Mouse (Mus musculus) liver, embryonic 14.5 days (tissue): ENCODE results near the gene Atg13.

Experiments used
- CTCF ChIP-seq: IDR thresholded peaks from 2 replicates; pipeline ENCODE4 v1.5.1; 2016; ENCODE audit warnings: antibody characterized with exemption, low read depth, control low read depth
- EP300 ChIP-seq: IDR thresholded peaks from 2 replicates; pipeline ENCODE4 v1.6.1; 2016; ENCODE audit warnings: antibody characterized with exemption, low read depth

- no peak for TF ChIP-seq CTCF
- no peak for TF ChIP-seq EP300
Measured at GRCm38 (mm10) chr2:91627486-91627885, 82.9 kb downstream of the Atg13 start.
